Mouse (Mus musculus) retina, postnatal 7 days (tissue): ENCODE measurements around the gene Slit1.

Source experiments
- DNase-seq: peaks from one replicate; pipeline ENCODE4 v3.0.0-alpha.2; 2012; ENCODE audit warnings: low read depth, low spot score

The Slit1 gene

GRCm38 (mm10) chr19:41743396-41743795 lies at the start of gene Slit1:
Gene Slit1, minus strand, starts transcription at chr19:41743665.
- DNase-seq, result no peak

- DNase-seq, result no peak
Measured at GRCm38 (mm10) chr19:41792934-41793486, 49.5 kb upstream of the Slit1 start.

- DNase-seq, result no peak
Measured at GRCm38 (mm10) chr19:41791384-41791783, 47.9 kb upstream of the Slit1 start.

- no peak for DNase-seq
Measured at GRCm38 (mm10) chr19:41789110-41789961, 45.9 kb upstream of the Slit1 start.

GRCm38 (mm10) chr19:41786896-41787295 lies 43.4 kb upstream of the Slit1 start:
- DNase-seq, result no peak

GRCm38 (mm10) chr19:41777514-41777913 lies 34.0 kb upstream of the Slit1 start:
- no peak for DNase-seq

- DNase-seq, result no peak
Measured at GRCm38 (mm10) chr19:41768711-41769110, 25.2 kb upstream of the Slit1 start.

- no peak for DNase-seq
Measured at GRCm38 (mm10) chr19:41766628-41767027, 23.2 kb upstream of the Slit1 start.

GRCm38 (mm10) chr19:41763870-41764660 lies 20.6 kb upstream of the Slit1 start:
- peak; percentile 80 for DNase-seq

- no peak for DNase-seq
Measured at GRCm38 (mm10) chr19:41761529-41761928, 18.1 kb upstream of the Slit1 start.

- DNase-seq, result no peak
Measured at GRCm38 (mm10) chr19:41759765-41760164, 16.3 kb upstream of the Slit1 start.

- DNase-seq, result no peak
Measured at GRCm38 (mm10) chr19:41759270-41759669, 15.8 kb upstream of the Slit1 start.

- DNase-seq, result no peak
Measured at GRCm38 (mm10) chr19:41754760-41755159, 11.3 kb upstream of the Slit1 start.

- no peak for DNase-seq
Measured at GRCm38 (mm10) chr19:41751906-41752305, 8.4 kb upstream of the Slit1 start.

- DNase-seq, result no peak
Measured at GRCm38 (mm10) chr19:41747436-41747835, 4.0 kb upstream of the Slit1 start.

GRCm38 (mm10) chr19:41745941-41746557 lies 2.6 kb upstream of the Slit1 start:
- peak; percentile 52 for DNase-seq

- no peak for DNase-seq
Measured at GRCm38 (mm10) chr19:41738896-41739295, 4.6 kb downstream of the Slit1 start.

- DNase-seq, result no peak
Measured at GRCm38 (mm10) chr19:41738429-41738805, 5.0 kb downstream of the Slit1 start.

GRCm38 (mm10) chr19:41737657-41738428 lies 5.6 kb downstream of the Slit1 start:
- DNase-seq, result no peak

GRCm38 (mm10) chr19:41734685-41735084 lies 8.8 kb downstream of the Slit1 start:
- DNase-seq, result peak; percentile 53

GRCm38 (mm10) chr19:41725491-41725890 lies 18.0 kb downstream of the Slit1 start:
- no peak for DNase-seq
